Mouse (Mus musculus): ENCODE data around the gene Acvr1. TPM values are rescaled to one million over a fixed set of nuclear protein-coding genes. Genes with fewer than 3 reads are reported as not detected.

The Acvr1 gene
- polyA plus RNA-seq, 1 experiment from 2014 or later, result 4.8 TPM

DNA sequence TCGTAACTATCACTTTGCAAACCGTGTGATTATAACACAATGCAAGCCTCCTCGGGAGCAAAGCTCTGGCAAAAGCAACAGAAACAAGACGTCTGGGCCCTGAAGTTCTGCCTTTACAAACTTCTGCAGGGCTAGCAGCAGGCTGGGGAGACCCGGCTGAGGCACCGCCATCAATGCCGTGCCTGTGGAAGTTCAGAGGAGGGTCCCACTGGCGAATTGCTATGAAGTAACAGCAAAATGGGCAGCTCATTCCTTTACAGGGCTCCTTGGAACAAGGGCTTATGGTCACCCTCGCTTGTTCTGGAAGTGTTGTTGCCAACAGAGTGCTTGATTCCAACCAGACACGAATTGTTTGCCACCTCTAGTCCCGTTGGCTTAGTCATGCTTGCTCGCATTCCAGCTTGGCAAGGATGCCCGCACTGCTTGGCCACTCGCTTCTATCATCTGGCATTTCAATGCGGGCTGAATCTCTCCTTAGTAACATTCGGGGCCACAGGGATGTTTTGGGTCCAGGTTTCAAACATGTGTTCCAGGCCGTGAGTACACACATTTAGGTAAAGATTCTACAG is 29.9 kb upstream of the Acvr1 start:
- 73% methylated on average over 17 of the region's 17 CpGs for WGBS
- Histone ChIP-seq H3K27me3 (ENCODE audit: control insufficient read depth, insufficient read depth, low read depth, low read length) (no peaks in the 10 kb centered on the region), H3K27ac (ENCODE audit: low read length) (0 out of 2 replicates have a peak overlapping the region, but pooled peaks have one; percentile 15), H3K4me2 (ENCODE audit: low read depth, low read length) (no peak overlapping the region), H3K36me3 (ENCODE audit: control insufficient read depth, insufficient read depth, low read length) (no peaks in the 10 kb centered on the region), H3K4me1 (replicated peaks; ENCODE audit: control insufficient read depth, insufficient read depth, low read length) (peaks cover 12% of the 10 kb centered on the region), H3K4me3 (ENCODE audit: low read length) (no peak overlapping the region), H3K9me3 (ENCODE audit: control insufficient read depth, low read length) (no peaks in the 10 kb centered on the region), H3K9ac (ENCODE audit: low read length) (no peak overlapping the region)
- 0 out of 2 replicates have a peak, but pooled peaks have one; percentile 23 for ATAC-seq (ENCODE audit: low read depth)

DNA sequence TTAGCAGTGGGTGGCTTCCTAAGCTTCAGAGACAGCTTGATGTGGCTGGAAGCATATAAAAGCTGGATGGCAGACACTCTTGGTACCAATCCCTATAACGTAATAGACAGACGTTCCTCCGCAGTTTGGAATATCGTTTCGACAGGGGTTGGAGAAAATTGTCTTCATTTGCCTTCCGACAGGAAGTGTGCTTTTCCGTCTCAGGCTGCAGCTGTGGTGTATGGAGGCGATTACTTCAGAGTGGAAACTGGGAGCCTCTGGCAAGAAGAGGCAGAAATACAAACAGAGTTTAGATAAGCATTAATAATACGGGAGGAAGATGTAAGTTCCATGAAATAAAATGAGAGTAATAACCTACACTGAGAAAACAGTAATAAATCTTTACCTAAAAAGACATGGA is 28.4 kb upstream of the Acvr1 start:
- Histone ChIP-seq H3K9me3 (ENCODE audit: control insufficient read depth, low read length) (no peaks in the 10 kb centered on the region), H3K27me3 (ENCODE audit: control insufficient read depth, insufficient read depth, low read depth, low read length) (no peaks in the 10 kb centered on the region), H3K27ac (ENCODE audit: low read length) (peak overlapping the region; percentile 36), H3K4me2 (ENCODE audit: low read depth, low read length) (peak overlapping the region; percentile 30), H3K4me1 (replicated peaks; ENCODE audit: control insufficient read depth, insufficient read depth, low read length) (peaks cover 15% of the 10 kb centered on the region), H3K36me3 (ENCODE audit: control insufficient read depth, insufficient read depth, low read length) (no peaks in the 10 kb centered on the region), H3K4me3 (ENCODE audit: low read length) (no peak overlapping the region), H3K9ac (ENCODE audit: low read length) (no peak overlapping the region)
- ATAC-seq (ENCODE audit: low read depth), result peak; percentile 65
- 21% methylated on average over 9 of the region's 9 CpGs for WGBS

DNA sequence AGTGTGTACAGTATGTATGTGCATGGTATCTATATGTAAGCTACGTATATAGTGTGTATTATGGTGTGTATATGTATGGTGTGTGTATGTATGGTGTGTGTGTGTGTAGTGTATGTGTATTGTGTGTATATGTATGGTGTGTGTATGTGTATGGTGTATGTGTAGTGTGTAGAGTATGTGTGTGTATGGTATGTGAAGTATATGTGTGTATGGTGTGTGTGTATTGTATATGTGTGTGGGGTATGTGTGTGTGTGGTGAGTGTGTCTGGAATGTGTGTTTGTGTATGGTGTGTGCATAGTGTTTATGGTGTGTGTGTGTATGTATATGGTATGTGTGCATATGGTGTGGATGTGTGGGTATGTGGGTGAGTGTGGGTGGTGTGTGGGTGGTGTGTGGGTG is 23.1 kb upstream of the Acvr1 start:
- WGBS, result 86% methylated on average over 1 of the region's 1 CpGs
- no peak overlapping the region for H3K4me2 ChIP-seq (ENCODE audit: low read depth, low read length)
- no peak overlapping the region for H3K27ac ChIP-seq (ENCODE audit: low read length)
- no peaks in the 10 kb centered on the region for H3K9me3 ChIP-seq (ENCODE audit: control insufficient read depth, low read length)
- ATAC-seq (ENCODE audit: low read depth), result peak; percentile 8
- no peaks in the 10 kb centered on the region for H3K36me3 ChIP-seq (ENCODE audit: control insufficient read depth, insufficient read depth, low read length)
- no peaks in the 10 kb centered on the region for H3K27me3 ChIP-seq (ENCODE audit: control insufficient read depth, insufficient read depth, low read depth, low read length)
- peaks cover 18% of the 10 kb centered on the region for H3K4me1 ChIP-seq (replicated peaks; ENCODE audit: control insufficient read depth, insufficient read depth, low read length)
- no peak overlapping the region for H3K4me3 ChIP-seq (ENCODE audit: low read length)
- no peak overlapping the region for H3K9ac ChIP-seq (ENCODE audit: low read length)

DNA sequence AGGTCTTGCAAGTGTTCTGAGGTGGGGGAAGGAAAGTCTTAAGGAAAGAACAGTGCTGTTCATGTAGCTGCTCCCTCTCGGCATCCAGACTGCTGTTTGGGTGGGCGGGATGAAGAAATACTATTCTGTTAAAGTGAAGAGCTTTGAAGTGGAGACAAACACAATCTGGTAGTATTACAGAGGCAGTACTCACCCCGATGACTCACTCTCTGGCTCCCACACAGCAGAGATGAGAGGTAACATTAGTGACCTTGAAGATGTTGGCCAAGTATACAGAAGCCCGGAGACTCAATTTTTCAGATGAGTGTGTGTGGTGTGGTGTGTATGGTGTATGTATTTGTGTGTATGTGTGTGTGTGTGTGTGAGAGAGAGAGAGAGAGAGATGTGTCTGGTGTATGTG is 22.7 kb upstream of the Acvr1 start:
- Histone ChIP-seq H3K4me3 (ENCODE audit: low read length) (no peak overlapping the region), H3K4me2 (ENCODE audit: low read depth, low read length) (no peak overlapping the region), H3K36me3 (ENCODE audit: control insufficient read depth, insufficient read depth, low read length) (no peaks in the 10 kb centered on the region), H3K9me3 (ENCODE audit: control insufficient read depth, low read length) (no peaks in the 10 kb centered on the region), H3K9ac (ENCODE audit: low read length) (no peak overlapping the region), H3K4me1 (replicated peaks; ENCODE audit: control insufficient read depth, insufficient read depth, low read length) (peaks cover 15% of the 10 kb centered on the region), H3K27ac (ENCODE audit: low read length) (no peak overlapping the region), H3K27me3 (ENCODE audit: control insufficient read depth, insufficient read depth, low read depth, low read length) (no peaks in the 10 kb centered on the region)
- 28% methylated on average over 4 of the region's 4 CpGs for WGBS
- ATAC-seq (ENCODE audit: low read depth), result peak; percentile 49

DNA sequence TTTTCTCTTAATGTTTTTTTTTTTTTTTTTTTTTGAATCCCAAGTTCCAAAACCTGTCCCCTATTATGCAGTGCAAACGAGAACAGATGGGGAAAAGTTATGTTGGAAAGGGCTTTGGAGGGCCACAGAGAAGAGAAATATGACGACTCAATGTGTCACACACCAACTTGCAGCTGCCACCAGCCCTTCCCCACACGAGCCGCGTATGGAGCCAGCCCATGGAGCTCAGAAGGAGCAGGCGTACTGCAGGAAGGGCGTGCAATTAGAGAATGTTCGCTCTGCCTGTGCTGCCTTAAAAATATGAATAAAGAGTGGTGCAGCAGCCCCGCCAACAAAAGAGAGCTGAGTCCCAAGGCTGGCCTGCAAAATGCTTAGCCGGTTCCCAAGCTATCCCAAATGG is 19.4 kb upstream of the Acvr1 start:
- 34% methylated on average over 10 of the region's 10 CpGs for WGBS
- peak overlapping the region; percentile 8; the same call in 1 of the 2 replicates for H3K4me2 ChIP-seq (ENCODE audit: low read depth, low read length)
- ATAC-seq (ENCODE audit: low read depth), result peak; percentile 72

DNA sequence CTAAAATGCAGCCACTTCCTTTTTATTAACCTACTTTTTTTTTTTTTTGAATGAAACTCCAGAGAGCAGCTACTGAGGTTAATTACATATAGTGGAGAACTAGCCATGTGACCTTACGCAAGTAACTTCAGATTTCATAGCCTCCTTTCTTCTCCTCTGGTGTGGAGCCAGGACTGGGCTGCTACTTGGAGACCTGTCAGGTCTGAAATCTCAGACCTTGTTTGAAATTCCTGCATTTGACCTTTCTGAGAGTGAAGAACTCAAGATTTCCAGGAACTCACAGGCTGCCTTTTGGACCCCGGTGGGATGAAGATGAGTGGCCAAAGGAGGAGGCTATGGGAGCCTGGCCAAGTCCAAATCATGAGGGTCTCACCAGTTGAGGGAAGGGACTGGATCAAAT is 7.2 kb upstream of the Acvr1 start:
- Histone ChIP-seq H3K4me2 (ENCODE audit: low read depth, low read length) (no peak overlapping the region), H3K36me3 (ENCODE audit: control insufficient read depth, insufficient read depth, low read length) (no peaks in the 10 kb centered on the region), H3K9ac (ENCODE audit: low read length) (no peak overlapping the region), H3K27ac (ENCODE audit: low read length) (no peak overlapping the region), H3K4me3 (ENCODE audit: low read length) (no peak overlapping the region), H3K27me3 (ENCODE audit: control insufficient read depth, insufficient read depth, low read depth, low read length) (no peaks in the 10 kb centered on the region), H3K9me3 (ENCODE audit: control insufficient read depth, low read length) (no peaks in the 10 kb centered on the region), H3K4me1 (replicated peaks; ENCODE audit: control insufficient read depth, insufficient read depth, low read length) (no peaks in the 10 kb centered on the region)
- ATAC-seq (ENCODE audit: low read depth), result no peak
- 63% methylated on average over 2 of the region's 2 CpGs for WGBS

More for the DNA sequence above, 19.4 kb upstream of the Acvr1 start:
- Histone ChIP-seq H3K27ac (ENCODE audit: low read length) (no peak overlapping the region), H3K36me3 (ENCODE audit: control insufficient read depth, insufficient read depth, low read length) (no peaks in the 10 kb centered on the region), H3K27me3 (ENCODE audit: control insufficient read depth, insufficient read depth, low read depth, low read length) (no peaks in the 10 kb centered on the region), H3K4me3 (ENCODE audit: low read length) (no peak overlapping the region), H3K9me3 (ENCODE audit: control insufficient read depth, low read length) (no peaks in the 10 kb centered on the region), H3K9ac (ENCODE audit: low read length) (no peak overlapping the region), H3K4me1 (replicated peaks; ENCODE audit: control insufficient read depth, insufficient read depth, low read length) (peaks cover 15% of the 10 kb centered on the region)

DNA sequence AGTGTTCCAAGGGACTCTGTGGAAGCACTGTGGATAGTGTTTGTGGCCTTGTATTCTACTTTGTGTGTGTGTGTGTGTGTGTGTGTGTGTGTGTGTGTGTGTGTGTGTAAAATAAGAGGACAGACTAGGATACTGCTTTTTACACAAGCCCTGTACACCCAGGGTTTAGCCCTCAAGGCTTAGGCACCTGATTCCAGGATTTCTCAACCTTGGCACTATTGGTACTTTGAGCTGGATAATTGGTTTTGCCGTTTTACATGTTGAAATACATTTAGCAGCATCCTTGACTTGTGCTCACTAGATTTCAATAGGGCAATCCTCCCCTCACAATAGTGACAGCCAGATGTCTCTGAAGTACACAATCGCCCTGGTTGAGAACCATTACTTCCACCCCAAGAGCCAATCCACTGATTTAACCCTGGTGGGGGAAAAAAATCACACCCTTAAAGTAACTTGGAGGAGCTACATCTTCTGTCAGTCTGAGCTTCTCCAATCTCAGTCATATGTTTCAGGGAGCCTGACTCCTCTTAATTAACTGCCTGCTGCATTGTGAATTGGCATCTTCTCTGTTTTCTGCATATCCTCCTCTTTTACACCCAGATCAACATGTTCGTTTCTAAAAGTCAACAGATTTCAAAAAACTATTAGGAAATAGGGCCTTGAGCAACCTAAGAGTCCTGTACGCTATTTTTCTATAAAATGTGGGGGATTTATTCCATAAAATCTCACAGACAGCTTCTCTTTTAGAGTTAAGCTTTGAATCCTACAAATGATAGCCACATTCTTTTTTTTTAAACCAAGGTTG is 2.1 kb upstream of the Acvr1 start:
- ATAC-seq (ENCODE audit: low read depth), result no peak
- Histone ChIP-seq H3K4me3 (ENCODE audit: low read length) (no peak overlapping the region), H3K27me3 (ENCODE audit: control insufficient read depth, insufficient read depth, low read depth, low read length) (no peaks in the 10 kb centered on the region), H3K4me2 (ENCODE audit: low read depth, low read length) (no peak overlapping the region; the same call in 1 of the 2 replicates), H3K9ac (ENCODE audit: low read length) (no peak overlapping the region; the same call in 1 of the 2 replicates), H3K36me3 (ENCODE audit: control insufficient read depth, insufficient read depth, low read length) (no peaks in the 10 kb centered on the region), H3K4me1 (replicated peaks; ENCODE audit: control insufficient read depth, insufficient read depth, low read length) (peaks cover 22% of the 10 kb centered on the region), H3K9me3 (ENCODE audit: control insufficient read depth, low read length) (no peaks in the 10 kb centered on the region), H3K27ac (ENCODE audit: low read length) (no peak overlapping the region)
- 62% methylated on average over 4 of the region's 4 CpGs for WGBS

DNA sequence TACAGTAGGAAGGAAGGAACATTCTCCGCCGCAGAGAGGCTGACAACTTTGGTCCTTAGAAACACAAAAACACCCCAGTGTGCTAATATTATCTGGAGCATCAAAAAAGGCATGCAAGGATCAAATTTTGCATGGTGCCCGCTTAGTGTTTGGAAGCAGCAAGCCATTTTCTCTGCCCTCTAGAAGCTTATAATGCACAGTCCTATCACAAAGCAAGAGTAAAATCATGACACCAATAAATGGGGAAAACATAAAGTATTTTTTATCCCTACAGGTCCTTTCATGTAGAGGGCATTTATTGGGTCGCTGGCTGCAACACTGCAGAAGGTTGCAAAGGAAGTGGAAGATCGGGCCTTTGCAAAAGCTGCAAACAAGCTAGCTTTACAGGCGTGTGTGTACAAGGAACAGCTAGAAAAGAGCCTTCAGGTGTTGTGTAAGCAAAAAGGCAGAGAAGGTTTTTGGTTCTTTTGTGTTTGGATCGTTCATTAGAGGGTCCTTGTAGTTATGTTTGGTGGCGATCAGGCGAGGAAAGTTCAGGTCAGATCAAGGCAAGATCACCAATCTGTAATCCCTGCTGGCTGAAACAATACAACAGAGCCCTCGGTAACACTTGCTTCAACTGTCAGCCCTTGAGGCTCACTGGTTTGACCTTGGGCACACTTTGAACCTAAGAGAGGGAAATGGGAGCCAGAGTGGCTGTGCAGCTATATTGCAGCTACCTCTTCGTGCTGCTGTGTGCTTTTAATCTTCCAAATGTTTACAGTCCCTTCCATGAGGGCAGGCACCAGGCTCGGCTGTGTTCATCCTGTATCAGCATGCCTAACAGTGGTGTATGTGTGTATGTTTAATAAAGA is 1.1 kb upstream of the Acvr1 start:
- Histone ChIP-seq H3K27ac (ENCODE audit: low read length) (peak overlapping the region; percentile 97), H3K4me2 (ENCODE audit: low read depth, low read length) (peak overlapping the region; percentile 74), H3K9me3 (ENCODE audit: control insufficient read depth, low read length) (no peaks in the 10 kb centered on the region), H3K36me3 (ENCODE audit: control insufficient read depth, insufficient read depth, low read length) (no peaks in the 10 kb centered on the region), H3K4me1 (replicated peaks; ENCODE audit: control insufficient read depth, insufficient read depth, low read length) (peaks cover 24% of the 10 kb centered on the region), H3K9ac (ENCODE audit: low read length) (peak overlapping the region; percentile 88), H3K4me3 (ENCODE audit: low read length) (peak overlapping the region; percentile 87), H3K27me3 (ENCODE audit: control insufficient read depth, insufficient read depth, low read depth, low read length) (no peaks in the 10 kb centered on the region)
- 5% methylated on average over 12 of the region's 12 CpGs for WGBS
- ATAC-seq (ENCODE audit: low read depth), result no peak
